Mouse (Mus musculus) liver, embryonic 14.5 days (tissue): Measurements from ENCODE around the gene Ccdc187.

Experiments used
- CTCF ChIP-seq: IDR thresholded peaks from 2 replicates; pipeline ENCODE4 v1.5.1; 2016; ENCODE audit warnings: antibody characterized with exemption, low read depth, control low read depth
- EP300 ChIP-seq: IDR thresholded peaks from 2 replicates; pipeline ENCODE4 v1.6.1; 2016; ENCODE audit warnings: antibody characterized with exemption, low read depth

GRCm38 (mm10) chr2:26294457-26294856, at the start of gene Ccdc187:
- TF ChIP-seq CTCF (no peak), EP300 (no peak)
